Mouse (Mus musculus) intestine, postnatal 0 days (tissue): ENCODE data around the gene Tmbim1. TPM values are rescaled to one million over a fixed set of nuclear protein-coding genes. Genes with fewer than 3 reads are reported as not detected.
A peak's percentile ranks its signal among the peaks of the same experiment; 100 is the strongest.

Experiments used
- ATAC-seq: fragments of 200-750 bp; cut with Nextera tagmentation; 2 replicates; pipeline ENCODE4 v1.8.0; 2017; ENCODE audit warnings: mild to moderate bottlenecking, moderate TSS enrichment, moderate library complexity
- H3K27ac ChIP-seq: fragments of 300-500 bp; sonication (generic); 2 replicates; pipeline ENCODE4 v1.5.1; 2014; ENCODE audit warnings: mild to moderate bottlenecking, low read depth, low read length, moderate library complexity
- H3K27me3 ChIP-seq: fragments of 300-500 bp; sonication (generic); replicated peaks from 2 replicates; pipeline ENCODE4 v1.6.1; 2014; ENCODE audit warnings: low read length, mixed read lengths; ENCODE audit not compliant: control insufficient read depth, insufficient read depth
- H3K36me3 ChIP-seq: fragments of 300-500 bp; sonication (generic); 2 replicates; pipeline ENCODE4 v1.6.1; 2014; ENCODE audit warnings: mild to moderate bottlenecking, moderate library complexity; ENCODE audit not compliant: control insufficient read depth, insufficient read depth
- H3K4me1 ChIP-seq: fragments of 300-500 bp; sonication (generic); replicated peaks from 2 replicates; pipeline ENCODE4 v1.6.1; 2014; ENCODE audit warnings: antibody characterized with exemption, low read length, mixed read lengths; ENCODE audit not compliant: control insufficient read depth, insufficient read depth
- H3K4me2 ChIP-seq: fragments of 300-500 bp; sonication (generic); replicated peaks from 2 replicates; pipeline ENCODE4 v1.6.1; 2014; ENCODE audit warnings: low read depth, mild to moderate bottlenecking, moderate library complexity
- H3K4me3 ChIP-seq: fragments of 300-500 bp; sonication (generic); 2 replicates; pipeline ENCODE4 v1.5.1; 2014; ENCODE audit warnings: low read depth, low read length
- H3K9ac ChIP-seq: fragments of 300-500 bp; sonication (generic); 2 replicates; pipeline ENCODE4 v1.6.1; 2014; ENCODE audit warnings: mild to moderate bottlenecking, low read depth, low read length
- H3K9me3 ChIP-seq: fragments of 300-500 bp; sonication (generic); 2 replicates; pipeline ENCODE4 v1.6.1; 2016; ENCODE audit warnings: mixed run types; ENCODE audit not compliant: control insufficient read depth
- CTCF ChIP-seq: sonication (generic); IDR thresholded peaks from 2 replicates; pipeline ENCODE4 v1.5.1; 2016; ENCODE audit warnings: low read depth, mild to moderate bottlenecking, control low read depth, antibody characterized with exemption, moderate library complexity
- WGBS: fragments of 180-500 bp; shearing (Covaris S2); extraction: QIAGEN DNeasy Blood & Tissue Kit; methylation state at CpG from one replicate; pipeline ENCODE4 v1.1.7; 2014; 5-methylcytosine and 5-hydroxymethylcytosine counted together
- polyA plus RNA-seq: library from polyadenylated mRNA; unstranded; fragments of >200 nt; fragmentation: Nextera tagmentation; extraction: Ambion mirVana; gene quantifications from 2 replicates; pipeline ENCODE4 v1.2.1, GENCODE M21; 2015

Tmbim1 gene
- polyA plus RNA-seq, 1 experiment from 2014 or later = 47.4 TPM

- Histone ChIP-seq H3K9me3 (no peaks in the 10 kb centered on the region), H3K4me3 (no peak overlapping the region), H3K27me3 (no peaks in the 10 kb centered on the region), H3K36me3 (peaks cover 10% of the 10 kb centered on the region; the same call in 1 of the 2 replicates), H3K9ac (0 out of 2 replicates have a peak overlapping the region, but pooled peaks have one; percentile 18), H3K27ac (peak overlapping the region; percentile 60), H3K4me2 (peak overlapping the region; percentile 4; the same call in 1 of the 2 replicates), H3K4me1 (peaks cover 63% of the 10 kb centered on the region)
- TF ChIP-seq CTCF = no peak
- 63% methylated on average over 5 of the region's 5 CpGs for WGBS
- no peak for ATAC-seq
Observed at GRCm38 (mm10) chr1:74298157-74298750, 7.2 kb downstream of the Tmbim1 start.

- Histone ChIP-seq H3K4me3 (no peak overlapping the region), H3K27ac (peak overlapping the region; percentile 98), H3K9ac (no peak overlapping the region), H3K4me1 (peaks cover 56% of the 10 kb centered on the region), H3K27me3 (no peaks in the 10 kb centered on the region), H3K36me3 (peaks cover 19% of the 10 kb centered on the region), H3K9me3 (no peaks in the 10 kb centered on the region), H3K4me2 (peak overlapping the region; percentile 70)
- no peak for ATAC-seq
- WGBS = 35% methylated on average over 3 of the region's 3 CpGs
- TF ChIP-seq CTCF = no peak
Observed at GRCm38 (mm10) chr1:74297269-74297668, 8.2 kb downstream of the Tmbim1 start.

GRCm38 (mm10) chr1:74296477-74296876 is 8.9 kb downstream of the Tmbim1 start:
- peak overlapping the region; percentile 70 for H3K4me2 ChIP-seq
- H3K9ac ChIP-seq = peak overlapping the region; percentile 53
- WGBS = 15% methylated on average over 6 of the region's 6 CpGs
- H3K4me1 ChIP-seq = peaks cover 50% of the 10 kb centered on the region
- H3K9me3 ChIP-seq = no peaks in the 10 kb centered on the region
- no peak for TF ChIP-seq CTCF
- no peak for ATAC-seq
- peaks cover 27% of the 10 kb centered on the region for H3K36me3 ChIP-seq
- H3K27ac ChIP-seq = peak overlapping the region; percentile 98
- H3K27me3 ChIP-seq = no peaks in the 10 kb centered on the region
- peak overlapping the region; percentile 33 for H3K4me3 ChIP-seq

- Histone ChIP-seq H3K4me2 (peak overlapping the region; percentile 70), H3K9me3 (no peaks in the 10 kb centered on the region), H3K27me3 (no peaks in the 10 kb centered on the region), H3K9ac (peak overlapping the region; percentile 53), H3K4me3 (peak overlapping the region; percentile 33), H3K36me3 (peaks cover 36% of the 10 kb centered on the region), H3K27ac (peak overlapping the region; percentile 98), H3K4me1 (peaks cover 43% of the 10 kb centered on the region)
- 4% methylated on average over 9 of the region's 9 CpGs for WGBS
- ATAC-seq = peak; percentile 90
- TF ChIP-seq CTCF = no peak
Observed at GRCm38 (mm10) chr1:74295456-74296171, 9.8 kb downstream of the Tmbim1 start.

- no peak overlapping the region; the same call in 1 of the 2 replicates for H3K9ac ChIP-seq
- WGBS = 66% methylated on average over 6 of the region's 6 CpGs
Observed at GRCm38 (mm10) chr1:74294733-74295455, 10.5 kb downstream of the Tmbim1 start.

More at GRCm38 (mm10) chr1:74294733-74295455, 10.5 kb downstream of the Tmbim1 start:
- ATAC-seq = peak; percentile 0; the same call in 1 of the 2 replicates
- H3K4me2 ChIP-seq = peak overlapping the region; percentile 70
- H3K27me3 ChIP-seq = no peaks in the 10 kb centered on the region
- peaks cover 42% of the 10 kb centered on the region for H3K4me1 ChIP-seq
- TF ChIP-seq CTCF = peak; percentile 40
- peaks cover 42% of the 10 kb centered on the region for H3K36me3 ChIP-seq
- 0 out of 2 replicates have a peak overlapping the region, but pooled peaks have one; percentile 33 for H3K4me3 ChIP-seq
- peak overlapping the region; percentile 98 for H3K27ac ChIP-seq
- H3K9me3 ChIP-seq = no peaks in the 10 kb centered on the region
